Mouse (Mus musculus): ENCODE data around the gene Rnf123.

DNA sequence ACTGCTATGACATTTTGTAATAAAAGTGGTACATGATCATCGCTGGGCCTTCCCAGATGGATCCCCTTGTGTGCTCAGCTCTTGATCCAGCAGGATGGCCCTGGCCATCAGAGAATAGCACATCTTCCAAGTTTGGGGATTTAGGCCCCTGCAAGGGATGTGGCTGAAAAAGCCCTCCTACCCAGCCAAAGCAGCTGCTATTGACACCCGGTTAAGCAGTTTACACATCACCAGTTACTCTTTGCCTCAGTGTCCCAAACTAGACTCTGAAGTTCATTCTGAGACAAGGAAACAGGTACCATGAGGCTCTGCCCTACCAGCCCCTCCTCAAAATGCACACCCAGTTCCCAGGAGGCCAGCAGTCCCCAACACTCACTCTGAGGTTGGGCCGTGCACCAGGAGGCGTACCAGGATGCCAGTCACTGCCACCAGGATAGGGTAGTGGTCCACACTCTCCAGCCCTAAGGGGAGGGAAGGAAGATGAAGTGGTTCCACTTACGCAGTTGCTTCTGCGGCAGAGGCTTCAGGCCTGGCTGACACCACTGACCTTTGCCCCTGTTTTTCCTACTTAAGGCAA, 27.4 kb downstream of the Rnf123 start:
- TF ChIP-seq POLR2A (IDR thresholded peaks at IDR 0.05; ENCODE audit: insufficient read length, low read depth) = no peak
- no peak for TF ChIP-seq E2F4 (IDR thresholded peaks at IDR 0.05; ENCODE audit: insufficient read depth)
- no peak for TF ChIP-seq MYOD1 (IDR thresholded peaks at IDR 0.05; ENCODE audit: control insufficient read depth in 1 of 3, insufficient read length in 2 of 3, low read depth in 2 of 3)
- TF ChIP-seq MYOG (IDR thresholded peaks at IDR 0.05; ENCODE audit: control insufficient read depth in 1 of 3, insufficient read depth in 1 of 3, insufficient read length in 2 of 3, low read depth in 2 of 3) = no peak

Measured in myocyte (in vitro differentiated cells).